ENCODE assay signal across 18 mouse cellular contexts in genomic region chr6:112958360-112958759, GRCm38 (mm10). TPM values are rescaled to one million over a fixed set of nuclear protein-coding genes. Genes with fewer than 3 reads are reported as not detected.
DNase-seq lines count a peak whose midpoint lies in the region; ATAC-seq and TF ChIP-seq lines count a peak whose summit lies in the region.
"Had no signal": no experiment of that assay in that cellular context is flagged by ENCODE, and none has a peak within 500 bp of the region (broad histone marks: within the 10 kb centered on the region; RNA-seq: fewer than 3 reads in every experiment).

No protein-coding gene starts in this region.

- intact Hi-C loops in left cerebral cortex, postnatal 14 days (cut with DNase I), result no loop called here

- DNase-seq in kidney, adult 9 months, result no peak
- DNase-seq in limb, embryonic 14.5 days (ENCODE audit: low spot score), result peak; percentile 29
- DNase-seq in left cerebral cortex, postnatal 14 days (ENCODE audit: low spot score in 2 of 2), result no peak
- no peak for DNase-seq in right cerebral cortex, postnatal 36 days (ENCODE audit: low spot score in 2 of 2)
- DNase-seq: adrenal gland, adult 2 months; cerebellum, adult 2 months; heart, postnatal 4 days; lung, adult 2 months; right cerebral cortex, adult 18-20 months; spleen, adult 18-20 months; thymus, postnatal 36 days had no signal

- no peak overlapping the region for H3K4me3 ChIP-seq in kidney, embryonic 15.5 days (replicated peaks)
- H3K4me3 ChIP-seq in embryonic facial prominence, embryonic 12.5 days, result no peak overlapping the region
- H3K4me3 ChIP-seq in hindbrain, embryonic 12.5 days, result no peak overlapping the region
- no peak overlapping the region for H3K4me3 ChIP-seq in limb, embryonic 14.5 days (replicated peaks; ENCODE audit: low read length)
- H3K4me3 ChIP-seq: embryonic facial prominence, embryonic 13.5 days; heart, embryonic 15.5 days had no signal

- no peak for ATAC-seq in kidney, embryonic 15.5 days (replicated peaks; ENCODE audit: low FRiP score)
- no peak for ATAC-seq in embryonic facial prominence, embryonic 12.5 days (ENCODE audit: insufficient number of reproducible peaks, insufficient read depth, low FRiP score, low TSS enrichment)
- no peak for ATAC-seq in hindbrain, embryonic 12.5 days (ENCODE audit: low FRiP score)
- peak; percentile 60 for ATAC-seq in limb, embryonic 14.5 days (ENCODE audit: low FRiP score, low read depth)

- no peak for TF ChIP-seq POLR2A in limb, embryonic 14.5 days (IDR thresholded peaks at IDR 0.05; ENCODE audit: borderline replicate concordance, extremely low read depth, insufficient read depth, insufficient read length)

- H3K27ac ChIP-seq in kidney, embryonic 15.5 days, result peak overlapping the region; percentile 11; the same call in 1 of the 2 replicates
- H3K27ac ChIP-seq in embryonic facial prominence, embryonic 12.5 days, result peak overlapping the region; percentile 73
- peak overlapping the region; percentile 72 for H3K27ac ChIP-seq in hindbrain, embryonic 12.5 days
- peak overlapping the region; percentile 75 for H3K27ac ChIP-seq in limb, embryonic 14.5 days (replicated peaks; ENCODE audit: low read depth, low read length)
- H3K27ac ChIP-seq: heart, embryonic 15.5 days had no signal

- H3K4me2 ChIP-seq in kidney, embryonic 15.5 days, result no peak overlapping the region
- H3K4me2 ChIP-seq in embryonic facial prominence, embryonic 12.5 days (replicated peaks), result no peak overlapping the region
- no peak overlapping the region for H3K4me2 ChIP-seq in hindbrain, embryonic 12.5 days (replicated peaks)
- no peak overlapping the region for H3K4me2 ChIP-seq in limb, embryonic 14.5 days (replicated peaks; ENCODE audit: low read depth, low read length, severe bottlenecking)
- H3K4me2 ChIP-seq: heart, embryonic 15.5 days; liver, embryonic 11.5 days had no signal

- H3K36me3 ChIP-seq in kidney, embryonic 15.5 days, result no peaks in the 10 kb centered on the region
- H3K36me3 ChIP-seq in embryonic facial prominence, embryonic 12.5 days, result no peaks in the 10 kb centered on the region
- no peaks in the 10 kb centered on the region for H3K36me3 ChIP-seq in hindbrain, embryonic 12.5 days
- no peaks in the 10 kb centered on the region for H3K36me3 ChIP-seq in limb, embryonic 14.5 days (ENCODE audit: control insufficient read depth, insufficient read depth, low read length)
- H3K36me3 ChIP-seq: embryonic facial prominence, embryonic 13.5 days; heart, embryonic 15.5 days had no signal

- H3K9ac ChIP-seq in kidney, embryonic 15.5 days, result no peak overlapping the region
- no peak overlapping the region for H3K9ac ChIP-seq in embryonic facial prominence, embryonic 12.5 days
- H3K9ac ChIP-seq in hindbrain, embryonic 12.5 days, result no peak overlapping the region
- H3K9ac ChIP-seq in limb, embryonic 14.5 days (ENCODE audit: low read depth, low read length, severe bottlenecking), result no peak overlapping the region
- H3K9ac ChIP-seq: heart, embryonic 15.5 days had no signal

- H3K27me3 ChIP-seq in kidney, embryonic 15.5 days, result no peaks in the 10 kb centered on the region
- no peaks in the 10 kb centered on the region for H3K27me3 ChIP-seq in embryonic facial prominence, embryonic 12.5 days
- H3K27me3 ChIP-seq in hindbrain, embryonic 12.5 days, result 0 out of 2 replicates have a peak, but pooled peaks cover 3% of the 10 kb centered on the region
- no peaks in the 10 kb centered on the region for H3K27me3 ChIP-seq in limb, embryonic 14.5 days (ENCODE audit: control insufficient read depth, insufficient read depth, low read length)
- H3K27me3 ChIP-seq: embryonic facial prominence, embryonic 13.5 days; heart, embryonic 15.5 days; megakaryocyte, embryonic 14.5 days had no signal

- no peaks in the 10 kb centered on the region for H3K9me3 ChIP-seq in kidney, embryonic 15.5 days (replicated peaks)
- no peaks in the 10 kb centered on the region for H3K9me3 ChIP-seq in embryonic facial prominence, embryonic 12.5 days
- H3K9me3 ChIP-seq in hindbrain, embryonic 12.5 days (replicated peaks), result 0 out of 2 replicates have a peak, but pooled peaks cover 4% of the 10 kb centered on the region
- no peaks in the 10 kb centered on the region for H3K9me3 ChIP-seq in limb, embryonic 14.5 days (ENCODE audit: control insufficient read depth, low read length)
- H3K9me3 ChIP-seq: heart, embryonic 15.5 days had no signal

- 32% methylated on average over 6 of the region's 6 CpGs for WGBS in kidney, embryonic 15.5 days
- WGBS in embryonic facial prominence, embryonic 12.5 days, result 37% methylated on average over 6 of the region's 6 CpGs
- 46% methylated on average over 6 of the region's 6 CpGs for WGBS in hindbrain, embryonic 12.5 days
- 27% methylated on average over 6 of the region's 6 CpGs for WGBS in limb, embryonic 14.5 days

- peaks cover 30% of the 10 kb centered on the region for H3K4me1 ChIP-seq in kidney, embryonic 15.5 days
- H3K4me1 ChIP-seq in embryonic facial prominence, embryonic 12.5 days, result peaks cover 25% of the 10 kb centered on the region
- H3K4me1 ChIP-seq in hindbrain, embryonic 12.5 days, result peaks cover 28% of the 10 kb centered on the region
- H3K4me1 ChIP-seq in limb, embryonic 14.5 days (ENCODE audit: control insufficient read depth, insufficient read depth, low read length), result peaks cover 18% of the 10 kb centered on the region

RNA-seq across cellular contexts. Expression of gene Srgap3, which starts 11.3 kb away (rescaled TPM):
- polyA plus RNA-seq in kidney, embryonic 15.5 days (2015; fragmentation: Nextera tagmentation; extraction: Ambion mirVana), result 4.9 and 5.1 TPM in 2 replicates
- 8.9 and 9.0 TPM in 2 replicates for polyA plus RNA-seq in embryonic facial prominence, embryonic 12.5 days (2016; fragmentation: Nextera tagmentation; extraction: Ambion mirVana)
- polyA plus RNA-seq in hindbrain, embryonic 12.5 days (2016; fragmentation: Nextera tagmentation; extraction: Ambion mirVana), result 44.8 and 48.9 TPM in 2 replicates
- polyA plus RNA-seq in limb, embryonic 14.5 days (2012; rRNA removed), result 14.3 and 15.9 TPM in 2 replicates
- 8.4 and 8.9 TPM in 2 replicates for polyA plus RNA-seq in limb, embryonic 14.5 days (2014; fragmentation: Nextera tagmentation; extraction: Ambion mirVana)
- 100 to 1,000 TPM; 212 to 222 TPM for total RNA-seq in left cerebral cortex, postnatal 14 days (2021)

Comparison
In these comparisons a context has a peak if more than half of its experiments do, and no peak if none do; other contexts are left out.
1. H3K27ac ChIP-seq: peak in every context shown above with its lines; median percentile 75 in limb, embryonic 14.5 days; 73 in embryonic facial prominence, embryonic 12.5 days; 72 in hindbrain, embryonic 12.5 days; 11 in kidney, embryonic 15.5 days.